Mouse (Mus musculus) liver, adult 2 months (tissue): ENCODE data around the gene H2-Ab1.

ENCODE experiments used
- CTCF ChIP-seq: fragments of 200-500 bp; IDR thresholded peaks from 2 replicates; pipeline ENCODE4 v1.5.1; 2011; ENCODE audit warnings: low read depth, low read length, control low read depth
- POLR2A ChIP-seq: fragments of 200-500 bp; IDR thresholded peaks from 2 replicates; pipeline ENCODE4 v1.6.1; 2011; ENCODE audit warnings: low read length, control low read depth; ENCODE audit not compliant: insufficient read depth; ENCODE audit errors: extremely low read depth

DNA sequence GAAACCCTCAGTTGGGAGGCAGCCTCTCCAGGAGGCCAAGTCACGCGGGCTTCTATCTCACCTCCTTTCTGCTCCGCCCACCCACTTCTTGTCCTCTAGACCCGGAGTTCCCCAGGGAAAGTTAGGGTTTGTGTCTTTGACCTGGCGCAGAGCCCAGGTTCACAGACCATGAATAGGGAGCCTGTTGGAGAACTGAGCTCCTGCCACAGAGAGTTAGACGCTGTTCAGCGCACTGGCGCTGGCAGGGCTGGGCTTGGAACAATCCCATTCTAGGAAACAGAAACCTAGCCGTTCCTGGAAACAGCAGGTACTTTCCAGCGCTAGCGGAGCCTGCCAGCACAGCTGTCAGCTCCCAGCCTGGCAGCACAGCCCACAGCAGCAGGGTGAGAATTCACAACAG is 38.8 kb upstream of the H2-Ab1 start:
- TF ChIP-seq CTCF (no peak), POLR2A (no peak)
